In genomic region chr14:52278932-52279746, GRCm38 (mm10) we compare ENCODE assay signal across 8 mouse cellular contexts. TPM values are rescaled to one million over a fixed set of nuclear protein-coding genes. Genes with fewer than 3 reads are reported as not detected.
DNase-seq lines count a peak whose midpoint lies in the region; ATAC-seq and TF ChIP-seq lines count a peak whose summit lies in the region.

Gene Tox4 (plus strand): TSS chr14:52279146.
Gene Rab2b (minus strand): TSS chr14:52279545.

- WGBS in cerebellum, adult 2 months, result under 1% methylated on average over 62 of the region's 66 CpGs
- WGBS in forebrain, postnatal 0 days, result under 1% methylated on average over 66 of the region's 66 CpGs
- WGBS in lung, embryonic 15.5 days, result 0% methylated on average over 65 of the region's 66 CpGs

- TF ChIP-seq EP300 in MEL (IDR thresholded peaks at IDR 0.05; ENCODE audit: low read depth in 1 of 2, low read length in 2 of 2), result 0 out of 4 replicates have a peak, but pooled peaks of 1 of the 2 experiments have one; percentile 10

- H3K27ac ChIP-seq in MEL (ENCODE audit: control insufficient read depth, low read depth, low read length), result peak within 1 kb of the TSS; percentile 55
- H3K27ac ChIP-seq in cerebellum, adult 2 months (ENCODE audit: insufficient read depth, low read length), result peak within 1 kb of the TSS; percentile 32; the same call in 1 of the 2 replicates
- H3K27ac ChIP-seq in forebrain, postnatal 0 days (ENCODE audit: low read depth, low read length), result peak within 1 kb of the TSS; percentile 85
- peak within 1 kb of the TSS; percentile 80 for H3K27ac ChIP-seq in lung, embryonic 15.5 days

- H3K79me2 ChIP-seq in MEL (ENCODE audit: control insufficient read depth, insufficient read depth, low read length, poor library complexity), result peaks cover 29% of the 10 kb centered on the region

- H3K4me2 ChIP-seq in forebrain, postnatal 0 days (ENCODE audit: low read depth), result peak within 1 kb of the TSS; percentile 62
- peak within 1 kb of the TSS; percentile 67 for H3K4me2 ChIP-seq in lung, embryonic 15.5 days

- peak; percentile 99 for DNase-seq in MEL (ENCODE audit: low read depth, low spot score)
- DNase-seq in cerebellum, adult 2 months, result peak; percentile 99
- DNase-seq in forebrain, postnatal 0 days, result peak; percentile 99
- DNase-seq in heart, postnatal 4 days, result peak; percentile 99
- peak; percentile 99 for DNase-seq in layer of hippocampus, adult 8-10 months (ENCODE audit: low spot score in 2 of 2)
- peak; percentile 97 for DNase-seq in ovary, adult 18-20 months (ENCODE audit: low spot score)
- DNase-seq in thymus, postnatal 0 days (ENCODE audit: low spot score), result peak; percentile 100

- peak; percentile 98 for ATAC-seq in forebrain, postnatal 0 days
- peak; percentile 98 for ATAC-seq in lung, embryonic 15.5 days (ENCODE audit: borderline replicate concordance, extremely low read depth, low FRiP score, low TSS enrichment)

- peak; percentile 85 to 100 (median 87) for TF ChIP-seq CTCF in MEL (IDR thresholded peaks at IDR 0.05 in 2 of 3, conservative IDR thresholded peaks at IDR 0.05 in 1 of 3; ENCODE audit: control insufficient read depth in 1 of 3, insufficient read depth in 1 of 3, low read depth in 2 of 3, low read length in 3 of 3, poor library complexity in 1 of 3, severe bottlenecking in 1 of 3)
- peak; percentile 96 for TF ChIP-seq CTCF in cerebellum, adult 2 months (IDR thresholded peaks at IDR 0.05; ENCODE audit: borderline replicate concordance, insufficient read depth, low read depth, low read length)
- TF ChIP-seq CTCF in forebrain, postnatal 0 days (IDR thresholded peaks at IDR 0.05; ENCODE audit: low read depth), result peak; percentile 100

- TF ChIP-seq RAD21 in MEL (IDR thresholded peaks at IDR 0.05; ENCODE audit: low read depth, low read length), result no peak

- H3K9ac ChIP-seq in MEL (ENCODE audit: control insufficient read depth, low read depth, low read length, poor library complexity, severe bottlenecking), result peak within 1 kb of the TSS; percentile 84
- H3K9ac ChIP-seq in forebrain, postnatal 0 days, result peak within 1 kb of the TSS; percentile 76
- peak within 1 kb of the TSS; percentile 79 for H3K9ac ChIP-seq in lung, embryonic 15.5 days

- H3K9me3 ChIP-seq in MEL (replicated peaks; ENCODE audit: insufficient read depth, low read length), result no peaks in the 10 kb centered on the region
- H3K9me3 ChIP-seq in forebrain, postnatal 0 days (ENCODE audit: low read length), result no peaks in the 10 kb centered on the region
- no peaks in the 10 kb centered on the region for H3K9me3 ChIP-seq in lung, embryonic 15.5 days

- peak; percentile 66 to 87 for TF ChIP-seq POLR2A in MEL (IDR thresholded peaks at IDR 0.05; ENCODE audit: control insufficient read depth in 1 of 2, insufficient read depth in 1 of 2, low read depth in 1 of 2, low read length in 2 of 2, poor library complexity in 1 of 2)
- peak; percentile 88 for TF ChIP-seq POLR2A in cerebellum, adult 2 months (IDR thresholded peaks at IDR 0.05; ENCODE audit: borderline replicate concordance, insufficient read depth, low read length)

- H3K4me3 ChIP-seq in MEL (ENCODE audit: control insufficient read depth in 1 of 2, insufficient read depth in 1 of 2, low read depth in 2 of 2, low read length in 2 of 2), result peak within 1 kb of the TSS; percentile 79 to 97
- H3K4me3 ChIP-seq in cerebellum, adult 2 months (replicated peaks; ENCODE audit: insufficient read depth, low read depth, low read length), result peak within 1 kb of the TSS; percentile 97
- H3K4me3 ChIP-seq in forebrain, postnatal 0 days (ENCODE audit: low read depth, low read length), result peak within 1 kb of the TSS; percentile 71
- peak within 1 kb of the TSS; percentile 87 for H3K4me3 ChIP-seq in lung, embryonic 15.5 days

- H3K4me1 ChIP-seq in MEL (ENCODE audit: control insufficient read depth in 1 of 2, insufficient read depth in 2 of 2, low read length in 2 of 2), result no peaks in the 10 kb centered on the region; a peak in 1 of 4 replicates
- H3K4me1 ChIP-seq in cerebellum, adult 2 months (ENCODE audit: control insufficient read depth, insufficient read depth, low read length), result 0 out of 2 replicates have a peak, but pooled peaks cover 3% of the 10 kb centered on the region
- H3K4me1 ChIP-seq in forebrain, postnatal 0 days (ENCODE audit: insufficient read depth), result peaks cover 9% of the 10 kb centered on the region; the same call in 1 of the 2 replicates
- H3K4me1 ChIP-seq in lung, embryonic 15.5 days, result peaks cover 13% of the 10 kb centered on the region

- peaks cover 0 to 9% of the 10 kb centered on the region in 2 experiments; a peak in 2 of 4 replicates for H3K36me3 ChIP-seq in MEL (ENCODE audit: control insufficient read depth in 1 of 2, insufficient read depth in 2 of 2, low read length in 2 of 2)
- peaks cover 13% of the 10 kb centered on the region; the same call in 1 of the 2 replicates for H3K36me3 ChIP-seq in forebrain, postnatal 0 days (ENCODE audit: insufficient read depth)
- peaks cover 10% of the 10 kb centered on the region; the same call in 1 of the 2 replicates for H3K36me3 ChIP-seq in lung, embryonic 15.5 days

- no peaks in the 10 kb centered on the region for H3K27me3 ChIP-seq in MEL (ENCODE audit: control insufficient read depth in 1 of 2, insufficient read depth in 2 of 2, low read length in 2 of 2)
- no peaks in the 10 kb centered on the region for H3K27me3 ChIP-seq in cerebellum, adult 2 months (ENCODE audit: control insufficient read depth, insufficient read depth, low read length)
- no peaks in the 10 kb centered on the region for H3K27me3 ChIP-seq in forebrain, postnatal 0 days (ENCODE audit: insufficient read depth, low read length)
- H3K27me3 ChIP-seq in lung, embryonic 15.5 days, result no peaks in the 10 kb centered on the region

TF ChIP-seq in MEL, 35 proteins besides CTCF, POLR2A, EP300 and RAD21:
- peak; percentile 93 for TF ChIP-seq POLR2AphosphoS2 (IDR thresholded peaks at IDR 0.05; ENCODE audit: low read length)
- no peak for TF ChIP-seq JUND (IDR thresholded peaks at IDR 0.05; ENCODE audit: low read depth, low read length)
- TF ChIP-seq ELF1 (IDR thresholded peaks at IDR 0.05; ENCODE audit: low read depth, low read length), result peak; percentile 72
- TF ChIP-seq ETS1 (IDR thresholded peaks at IDR 0.05; ENCODE audit: low read depth, low read length), result 0 out of 2 replicates have a peak, but pooled peaks have one; percentile 30
- TF ChIP-seq USF1 (IDR thresholded peaks at IDR 0.05; ENCODE audit: low read depth, low read length), result no peak
- TF ChIP-seq HCFC1 (IDR thresholded peaks at IDR 0.05; ENCODE audit: low read depth, low read length), result peak; percentile 95
- TF ChIP-seq GATA1 (IDR thresholded peaks at IDR 0.05; ENCODE audit: low read depth, low read length), result no peak
- TF ChIP-seq MEF2A (IDR thresholded peaks at IDR 0.05; ENCODE audit: extremely low read depth, insufficient replicate concordance, low read depth, low read length, poor library complexity, severe bottlenecking), result no peak
- no peak for TF ChIP-seq CHD1 (IDR thresholded peaks at IDR 0.05; ENCODE audit: low read depth, low read length)
- TF ChIP-seq ZC3H11A (IDR thresholded peaks at IDR 0.05; ENCODE audit: low read depth, low read length), result no peak
- no peak for TF ChIP-seq MAFK (IDR thresholded peaks at IDR 0.05; ENCODE audit: borderline replicate concordance, low read depth, low read length)
- peak; percentile 89 for TF ChIP-seq NELFE (IDR thresholded peaks at IDR 0.05; ENCODE audit: low read depth, low read length)
- no peak for TF ChIP-seq RCOR1 (IDR thresholded peaks at IDR 0.05; ENCODE audit: low read depth, low read length)
- peak; percentile 93 for TF ChIP-seq SIN3A (IDR thresholded peaks at IDR 0.05; ENCODE audit: low read length)
- peak; percentile 44 for TF ChIP-seq TBP (IDR thresholded peaks at IDR 0.05; ENCODE audit: low read depth, low read length)
- peak; percentile 98 for TF ChIP-seq MAZ (IDR thresholded peaks at IDR 0.05; ENCODE audit: low read depth, low read length)
- peak; percentile 50; the same call in 1 of the 2 replicates for TF ChIP-seq TCF12 (IDR thresholded peaks at IDR 0.05; ENCODE audit: low read depth, low read length)
- TF ChIP-seq MXI1 (IDR thresholded peaks at IDR 0.05; ENCODE audit: low read depth, low read length), result peak; percentile 90

RNA-seq across cellular contexts. Expression of gene Tox4, which starts in this region (rescaled TPM):
- total RNA-seq in MEL (2012; rRNA removed), result 35.1 and 39.0 TPM in 2 replicates
- 10 to 100 TPM in 1 of 2 experiments, not detected in 1; 42.2 TPM for polyA plus RNA-seq in MEL (2012; ENCODE audit: insufficient read depth in 1 of 2, insufficient read length in 2 of 2, low read depth in 1 of 2, low replicate concordance in 2 of 2, missing spikeins in 1 of 2)
- 40.2 and 45.2 TPM in 2 replicates for polyA plus RNA-seq in cerebellum, adult 2 months (2012; rRNA removed)
- total RNA-seq in forebrain, postnatal 0 days (2014; rRNA removed), result 54.2 and 56.6 TPM in 2 replicates
- polyA plus RNA-seq in forebrain, postnatal 0 days (2015; fragmentation: Nextera tagmentation; extraction: Ambion mirVana), result 46.0 and 48.7 TPM in 2 replicates
- total RNA-seq in heart, postnatal 4 days (2021), result 10 to 100 TPM; 37.4 to 39.3 TPM
- total RNA-seq in layer of hippocampus, adult 8-10 months (2022), result 10 to 100 TPM; 58.5 to 76.8 (median 70.4) TPM
- 40.5 and 44.7 TPM in 2 replicates for polyA plus RNA-seq in lung, embryonic 15.5 days (2015; fragmentation: Nextera tagmentation; extraction: Ambion mirVana)
- 45.0 and 46.0 TPM in 2 replicates for polyA plus RNA-seq in thymus, postnatal 0 days (2015; fragmentation: Nextera tagmentation; extraction: Ambion mirVana)

RNA-seq across cellular contexts. Expression of gene Rab2b, which starts in this region (rescaled TPM):
- 2.9 and 3.0 TPM in 2 replicates for total RNA-seq in MEL (2012; rRNA removed)
- 1 to 10 TPM in 1 of 2 experiments, not detected in 1; 5.9 TPM for polyA plus RNA-seq in MEL (2012; ENCODE audit: insufficient read depth in 1 of 2, insufficient read length in 2 of 2, low read depth in 1 of 2, low replicate concordance in 2 of 2, missing spikeins in 1 of 2)
- polyA plus RNA-seq in cerebellum, adult 2 months (2012; rRNA removed), result 37.0 and 37.7 TPM in 2 replicates
- total RNA-seq in forebrain, postnatal 0 days (2014; rRNA removed), result 43.3 and 55.0 TPM in 2 replicates
- polyA plus RNA-seq in forebrain, postnatal 0 days (2015; fragmentation: Nextera tagmentation; extraction: Ambion mirVana), result 36.5 and 46.2 TPM in 2 replicates
- 10 to 100 TPM in 1 of 2 experiments, 1 to 10 TPM in 1; 8.9 to 10.6 TPM for total RNA-seq in heart, postnatal 4 days (2021)
- 10 to 100 TPM; 33.2 to 41.8 (median 37.8) TPM for total RNA-seq in layer of hippocampus, adult 8-10 months (2022)
- polyA plus RNA-seq in lung, embryonic 15.5 days (2015; fragmentation: Nextera tagmentation; extraction: Ambion mirVana), result 16.7 and 16.8 TPM in 2 replicates
- polyA plus RNA-seq in thymus, postnatal 0 days (2015; fragmentation: Nextera tagmentation; extraction: Ambion mirVana), result 10.9 and 13.2 TPM in 2 replicates

Comparison
In these comparisons a context has a peak if more than half of its experiments do, and no peak if none do; other contexts are left out.
1. Peak in every context shown above with its lines: DNase-seq, ATAC-seq, H3K4me3 ChIP-seq and H3K27ac ChIP-seq.
2. H3K27ac ChIP-seq: peak in every context shown above with its lines; median percentile 85 in forebrain, postnatal 0 days; 80 in lung, embryonic 15.5 days; 55 in MEL; 32 in cerebellum, adult 2 months.